Mouse (Mus musculus) heart, adult 2 months (tissue): Measurements from ENCODE around the gene Ccdc9b. TPM values are rescaled to one million over a fixed set of nuclear protein-coding genes. Genes with fewer than 3 reads are reported as not detected.
A peak's percentile ranks its signal among the peaks of the same experiment; 100 is the strongest.

Experiments
- DNase-seq, 2 experiments: peaks; one replicate each; pipeline ENCODE4 v3.0.0; 2021
- H3K27ac ChIP-seq: fragments of 200-600 bp; 2 replicates; pipeline ENCODE4 v1.8.1; 2022
- H3K27me3 ChIP-seq: fragments of 200-500 bp; 2 replicates; pipeline ENCODE4 v1.6.1; 2012; ENCODE audit warnings: mild to moderate bottlenecking, low read length, inconsistent platforms, mixed read lengths; ENCODE audit not compliant: control insufficient read depth, insufficient read depth
- H3K36me3 ChIP-seq: fragments of 200-500 bp; 2 replicates; pipeline ENCODE4 v1.6.1; 2012; ENCODE audit warnings: low read length, inconsistent platforms; ENCODE audit not compliant: control insufficient read depth, insufficient read depth
- H3K4me1 ChIP-seq: fragments of 200-500 bp; 2 replicates; pipeline ENCODE4 v1.6.1; 2011; ENCODE audit warnings: low read length; ENCODE audit not compliant: control insufficient read depth, insufficient read depth
- H3K4me3 ChIP-seq: fragments of 200-600 bp; 2 replicates; pipeline ENCODE4 v1.8.1; 2022
- H3K79me2 ChIP-seq: fragments of 200-500 bp; replicated peaks from 2 replicates; pipeline ENCODE4 v1.6.1; 2012; ENCODE audit warnings: mild to moderate bottlenecking, inconsistent platforms, low read length, moderate library complexity, mixed read lengths; ENCODE audit not compliant: control insufficient read depth, insufficient read depth
- H3K9ac ChIP-seq: fragments of 200-500 bp; 2 replicates; pipeline ENCODE4 v1.6.1; 2012; ENCODE audit warnings: low read depth, mild to moderate bottlenecking, control low read depth, inconsistent platforms, low read length, mixed read lengths
- CTCF ChIP-seq: fragments of 200-600 bp; IDR thresholded peaks from 2 replicates; pipeline ENCODE4 v1.8.1; 2022; ENCODE audit warnings: antibody characterized with exemption, mild to moderate bottlenecking, moderate library complexity
- EP300 ChIP-seq: fragments of 200-500 bp; IDR thresholded peaks from 2 replicates; pipeline ENCODE4 v1.6.1; 2011; ENCODE audit warnings: low read depth, low read length, control low read depth; ENCODE audit not compliant: insufficient read depth
- POLR2A ChIP-seq: fragments of 200-500 bp; IDR thresholded peaks from 2 replicates; pipeline ENCODE4 v1.6.1; 2011; ENCODE audit warnings: mild to moderate bottlenecking, low read depth, low read length, control low read depth; ENCODE audit not compliant: insufficient read depth
- WGBS: fragments of 180-500 bp; shearing (Covaris S2); methylation state at CpG from one replicate; pipeline ENCODE4 v1.1.7; 2018; 5-methylcytosine and 5-hydroxymethylcytosine counted together
- intact Hi-C: fragments of 180-260 bp; cut with DNase I; formaldehyde crosslinking; loops from one replicate; pipeline ENCODE4 v1.15.1; 2025
- polyA plus RNA-seq: library from polyadenylated mRNA; depleted of rRNA; stranded (reverse); fragments of >200 nt; gene quantifications from 2 replicates; pipeline ENCODE4 v1.2.3, GENCODE M21; 2012
- total RNA-seq, 2 experiments: library from RNA; stranded (reverse); gene quantifications; 2 replicates each; pipeline ENCODE4 v1.2.3; 2021

Ccdc9b gene
- total and polyA plus RNA-seq, 3 experiments = 15.1 to 26.4 (median 24.3) TPM

- Histone ChIP-seq H3K4me3 (no peak overlapping the region), H3K9ac (no peak overlapping the region), H3K27ac (no peak overlapping the region), H3K36me3 (no peaks in the 10 kb centered on the region), H3K79me2 (no peaks in the 10 kb centered on the region), H3K27me3 (no peaks in the 10 kb centered on the region), H3K4me1 (no peaks in the 10 kb centered on the region; the same call in 1 of the 2 replicates)
- WGBS = 60% methylated on average over 1 of the region's 1 CpGs
- intact Hi-C loops = no loop called here
- TF ChIP-seq POLR2A (no peak), CTCF (no peak), EP300 (no peak)
- no peak for DNase-seq
These were observed 18.7 kb upstream of the Ccdc9b start for GRCm38 (mm10) chr2:118781115-118781514.

GRCm38 (mm10) chr2:118779504-118780480 lies 17.3 kb upstream of the Ccdc9b start, which contains the start of gene Disp2:
Gene Disp2 (plus strand): TSS chr2:118779719.
- peaks cover 2% of the 10 kb centered on the region; the same call in 1 of the 2 replicates for H3K4me1 ChIP-seq
- peak; percentile 56; the same call in 1 of the 2 replicates for TF ChIP-seq EP300
- 0 out of 2 replicates have a peak, but pooled peaks have one; percentile 36 for TF ChIP-seq POLR2A
- peak; percentile 71 for TF ChIP-seq CTCF
- intact Hi-C loops = loop anchor here (1.0 kb wide), 1 partner anchor 36 kb away; no protein-coding TSS in a partner anchor
- no peak within 1 kb of the TSS for H3K9ac ChIP-seq
- H3K27ac ChIP-seq = no peak within 1 kb of the TSS
- H3K36me3 ChIP-seq = no peaks in the 10 kb centered on the region
- H3K4me3 ChIP-seq = peak within 1 kb of the TSS; percentile 36
- no peaks in the 10 kb centered on the region for H3K79me2 ChIP-seq
- no peaks in the 10 kb centered on the region for H3K27me3 ChIP-seq
- WGBS = 11% methylated on average over 39 of the region's 39 CpGs
- peak; percentile 92 to 93 for DNase-seq

GRCm38 (mm10) chr2:118779065-118779464 lies 16.6 kb upstream of the Ccdc9b start:
- intact Hi-C loops = loop anchor here (1.0 kb wide), 1 partner anchor 36 kb away; no protein-coding TSS in a partner anchor
- H3K9ac ChIP-seq = no peak overlapping the region
- no peaks in the 10 kb centered on the region for H3K27me3 ChIP-seq
- 17% methylated on average over 10 of the region's 10 CpGs for WGBS
- no peaks in the 10 kb centered on the region for H3K36me3 ChIP-seq
- TF ChIP-seq CTCF (no peak), EP300 (no peak), POLR2A (no peak)
- no peak for DNase-seq
- no peak overlapping the region for H3K27ac ChIP-seq
- H3K4me3 ChIP-seq = peak overlapping the region; percentile 36
- H3K79me2 ChIP-seq = no peaks in the 10 kb centered on the region
- peaks cover 2% of the 10 kb centered on the region; the same call in 1 of the 2 replicates for H3K4me1 ChIP-seq

- no peaks in the 10 kb centered on the region for H3K79me2 ChIP-seq
- DNase-seq = no peak
- H3K4me3 ChIP-seq = no peak overlapping the region
- H3K27ac ChIP-seq = no peak overlapping the region
- no peak overlapping the region for H3K9ac ChIP-seq
- TF ChIP-seq CTCF (no peak), POLR2A (no peak), EP300 (no peak)
- H3K4me1 ChIP-seq = peaks cover 2% of the 10 kb centered on the region; the same call in 1 of the 2 replicates
- intact Hi-C loops = no loop called here
- no peaks in the 10 kb centered on the region for H3K36me3 ChIP-seq
- WGBS = 73% methylated on average over 4 of the region's 4 CpGs
- no peaks in the 10 kb centered on the region for H3K27me3 ChIP-seq
These were observed 16.0 kb upstream of the Ccdc9b start for GRCm38 (mm10) chr2:118778418-118778817.

- no peak for TF ChIP-seq POLR2A
- TF ChIP-seq CTCF = no peak
- 63% methylated on average over 2 of the region's 2 CpGs for WGBS
- H3K4me1 ChIP-seq = peaks cover 2% of the 10 kb centered on the region; the same call in 1 of the 2 replicates
- no peaks in the 10 kb centered on the region for H3K36me3 ChIP-seq
- H3K79me2 ChIP-seq = no peaks in the 10 kb centered on the region
- intact Hi-C loops = no loop called here
- no peak for DNase-seq
- H3K27ac ChIP-seq = peak overlapping the region; percentile 38
- no peak overlapping the region for H3K9ac ChIP-seq
- no peaks in the 10 kb centered on the region for H3K27me3 ChIP-seq
- no peak overlapping the region for H3K4me3 ChIP-seq
These were observed 13.8 kb upstream of the Ccdc9b start for GRCm38 (mm10) chr2:118776295-118776694.
